Mouse (Mus musculus) limb, embryonic 10.5 days (tissue): ENCODE data around the gene Ccdc60. TPM values are rescaled to one million over a fixed set of nuclear protein-coding genes. Genes with fewer than 3 reads are reported as not detected.

Experiments
- DNase-seq: peaks from one replicate; pipeline ENCODE4 v3.0.0-alpha.2; 2017; ENCODE audit warnings: low spot score
- H3K27ac ChIP-seq: fragments of 300-500 bp; sonication (generic); 2 replicates; pipeline ENCODE4 v1.5.1; 2016; ENCODE audit warnings: mild to moderate bottlenecking
- H3K27me3 ChIP-seq: fragments of 300-500 bp; sonication (generic); 2 replicates; pipeline ENCODE4 v1.6.1; 2016; ENCODE audit warnings: low read depth, mild to moderate bottlenecking; ENCODE audit not compliant: poor library complexity, severe bottlenecking
- H3K36me3 ChIP-seq: fragments of 300-500 bp; sonication (generic); 2 replicates; pipeline ENCODE4 v1.6.1; 2016; ENCODE audit warnings: mild to moderate bottlenecking, moderate library complexity
- H3K4me1 ChIP-seq: fragments of 300-500 bp; sonication (generic); 2 replicates; pipeline ENCODE4 v1.6.1; 2016
- H3K4me3 ChIP-seq: fragments of 300-500 bp; sonication (generic); 2 replicates; pipeline ENCODE4 v1.5.1; 2016; ENCODE audit warnings: mild to moderate bottlenecking, moderate library complexity
- H3K9me3 ChIP-seq: fragments of 300-500 bp; sonication (generic); replicated peaks from 2 replicates; pipeline ENCODE4 v1.6.1; 2016; ENCODE audit warnings: mild to moderate bottlenecking
- WGBS: fragments of 180-500 bp; shearing (Covaris S2); methylation state at CpG from one replicate; pipeline ENCODE4 v1.1.7; 2016; 5-methylcytosine and 5-hydroxymethylcytosine counted together
- polyA plus RNA-seq: library from polyadenylated mRNA; unstranded; fragments of >200 nt; fragmentation: Nextera tagmentation; extraction: Ambion mirVana; gene quantifications from 2 replicates; pipeline ENCODE4 v1.2.1, GENCODE M21; 2016

Gene Ccdc60
- polyA plus RNA-seq, 1 experiment from 2014 or later, result 1.1 TPM

DNA sequence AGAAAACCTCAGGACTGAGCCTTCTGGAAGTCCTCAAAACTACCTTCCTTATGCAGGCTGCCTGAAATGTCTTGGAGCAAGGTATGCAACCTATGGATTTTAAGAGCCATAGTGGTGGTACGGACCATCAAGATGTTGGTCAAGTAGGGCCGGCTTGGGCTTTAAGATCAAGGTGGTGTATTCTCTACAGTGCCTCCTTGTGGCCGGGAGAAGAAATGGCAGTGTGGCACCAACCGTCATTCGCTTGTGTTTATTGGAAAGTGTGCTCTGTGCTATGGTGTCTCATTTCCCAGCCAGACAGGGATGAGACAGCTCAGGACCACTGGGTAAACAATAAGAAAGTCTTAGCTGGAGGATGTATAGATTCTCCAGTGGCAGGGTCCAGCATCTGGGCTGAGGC, 76.1 kb downstream of the Ccdc60 start:
- H3K4me3 ChIP-seq, result no peak overlapping the region
- H3K4me1 ChIP-seq, result peaks cover 14% of the 10 kb centered on the region
- H3K27me3 ChIP-seq, result no peaks in the 10 kb centered on the region
- H3K36me3 ChIP-seq, result no peaks in the 10 kb centered on the region
- H3K9me3 ChIP-seq, result no peaks in the 10 kb centered on the region
- H3K27ac ChIP-seq, result no peak overlapping the region
- WGBS, result 68% methylated on average over 5 of the region's 5 CpGs
- no peak for DNase-seq

DNA sequence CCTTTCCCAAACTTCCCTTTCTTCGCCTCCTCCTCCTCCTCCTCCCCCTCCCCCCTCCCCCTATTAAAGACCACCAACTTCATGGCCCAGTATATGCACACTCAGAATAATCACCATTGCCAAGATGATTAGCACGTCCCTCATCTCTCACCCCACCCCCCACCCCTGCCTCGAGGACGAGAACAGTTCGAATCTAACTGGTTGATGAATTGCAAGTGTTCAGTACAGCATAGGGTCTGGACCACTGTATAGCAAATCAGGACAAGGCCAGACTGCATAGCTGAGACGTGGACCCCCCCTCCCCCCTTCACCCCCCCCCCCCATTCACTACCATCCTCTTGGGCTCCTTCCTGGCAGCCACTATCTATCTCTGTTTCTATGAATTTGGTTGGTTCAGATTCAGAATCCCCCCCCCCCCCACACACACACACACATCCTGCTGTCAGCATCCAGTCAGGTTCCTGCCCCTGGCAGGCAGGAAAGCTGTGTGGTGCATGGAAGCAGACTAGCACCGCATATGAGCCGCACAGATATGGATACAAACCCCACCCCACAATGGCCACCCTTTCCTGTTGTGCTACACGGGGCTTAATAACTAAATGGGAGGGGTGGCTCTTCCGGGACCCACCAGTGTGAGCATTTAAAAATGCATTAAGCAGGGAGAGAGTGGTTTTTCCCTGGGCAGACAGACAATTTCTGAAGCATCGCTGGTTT, 79.2 kb downstream of the Ccdc60 start:
- no peaks in the 10 kb centered on the region for H3K9me3 ChIP-seq
- no peaks in the 10 kb centered on the region for H3K27me3 ChIP-seq
- H3K27ac ChIP-seq, result no peak overlapping the region
- H3K4me3 ChIP-seq, result no peak overlapping the region
- H3K36me3 ChIP-seq, result no peaks in the 10 kb centered on the region
- DNase-seq, result no peak
- peaks cover 18% of the 10 kb centered on the region for H3K4me1 ChIP-seq
- WGBS, result 78% methylated on average over 11 of the region's 11 CpGs

DNA sequence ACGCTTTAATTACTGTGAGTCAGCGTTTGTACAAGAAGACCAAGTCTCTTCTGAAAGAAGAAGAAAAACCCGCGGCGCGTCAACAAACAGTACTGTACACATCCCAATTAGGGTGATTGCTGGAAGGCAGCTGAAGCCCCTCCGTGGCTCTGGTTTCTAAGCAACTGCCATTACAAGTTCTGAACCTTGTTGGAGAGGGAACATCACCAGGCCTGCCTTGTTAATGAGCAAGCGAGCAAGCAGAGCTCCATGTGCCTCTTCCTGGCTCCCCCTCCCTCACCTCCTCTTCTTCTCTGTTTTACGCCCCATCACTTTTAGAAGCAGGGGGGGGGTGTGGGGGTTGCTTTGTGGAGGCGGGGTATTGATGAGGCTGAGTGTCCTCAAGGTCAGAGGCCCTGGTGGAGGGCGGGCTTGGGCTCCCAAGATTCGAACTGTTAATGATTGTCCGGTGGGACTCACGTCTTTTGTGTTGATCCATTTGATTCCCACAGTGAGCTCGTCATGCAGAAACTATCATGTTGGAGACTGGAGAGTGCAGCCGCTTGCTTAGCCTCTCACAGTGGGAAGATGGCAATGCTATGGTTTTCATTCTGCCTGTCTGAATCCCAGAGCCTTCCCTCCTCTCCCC, 79.9 kb downstream of the Ccdc60 start:
- Histone ChIP-seq H3K27ac (no peak overlapping the region), H3K9me3 (no peaks in the 10 kb centered on the region), H3K4me1 (peaks cover 18% of the 10 kb centered on the region), H3K27me3 (no peaks in the 10 kb centered on the region), H3K4me3 (no peak overlapping the region), H3K36me3 (no peaks in the 10 kb centered on the region)
- DNase-seq, result no peak
- WGBS, result 59% methylated on average over 16 of the region's 16 CpGs

DNA sequence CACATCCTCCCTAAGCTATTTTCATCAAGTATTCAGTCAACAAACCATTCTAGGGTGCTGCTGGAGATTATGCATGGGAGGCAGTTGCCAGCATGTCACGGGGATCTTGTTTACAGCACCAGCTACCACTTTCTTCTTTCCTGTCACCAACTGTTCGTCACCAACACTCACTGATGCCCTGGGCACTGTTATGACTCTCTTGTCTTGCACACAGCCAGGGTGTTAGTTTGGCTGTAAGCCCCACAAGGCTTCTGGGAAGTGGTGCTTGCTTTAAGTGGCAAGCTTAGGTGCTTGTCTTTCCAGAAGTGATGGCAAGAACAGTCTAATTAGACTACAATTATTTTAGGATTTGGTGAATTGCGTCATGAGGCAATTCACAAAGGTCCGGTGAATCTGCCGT, 86.1 kb downstream of the Ccdc60 start:
- peaks cover 4% of the 10 kb centered on the region; the same call in 1 of the 2 replicates for H3K4me1 ChIP-seq
- H3K27ac ChIP-seq, result no peak overlapping the region
- DNase-seq, result no peak
- no peak overlapping the region for H3K4me3 ChIP-seq
- H3K27me3 ChIP-seq, result no peaks in the 10 kb centered on the region
- H3K36me3 ChIP-seq, result no peaks in the 10 kb centered on the region
- 77% methylated on average over 5 of the region's 5 CpGs for WGBS
- H3K9me3 ChIP-seq, result no peaks in the 10 kb centered on the region

DNA sequence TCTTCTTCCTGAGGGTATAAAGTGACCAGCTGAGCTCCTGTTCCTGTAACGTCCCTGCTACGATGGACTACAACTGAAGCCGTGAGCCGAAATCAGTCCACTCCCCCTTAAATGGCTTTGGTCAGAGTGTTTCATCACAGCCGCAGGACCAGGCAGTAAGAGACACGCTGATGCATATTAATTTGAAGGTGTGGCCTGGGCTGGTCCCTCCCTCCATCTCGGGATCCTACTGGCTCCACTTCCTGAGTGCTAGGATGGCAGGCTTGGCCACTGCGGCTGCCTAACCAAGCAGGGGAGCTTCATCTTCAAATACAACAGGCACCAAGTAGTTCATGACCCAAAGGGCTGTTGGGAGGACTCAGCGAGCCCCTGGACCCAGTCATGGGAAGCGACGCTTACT, 94.3 kb downstream of the Ccdc60 start:
- WGBS, result 43% methylated on average over 11 of the region's 11 CpGs
- Histone ChIP-seq H3K27ac (no peak overlapping the region), H3K4me1 (peaks cover 11% of the 10 kb centered on the region; the same call in 1 of the 2 replicates), H3K9me3 (no peaks in the 10 kb centered on the region), H3K27me3 (peaks cover 19% of the 10 kb centered on the region), H3K4me3 (peak overlapping the region; percentile 17; the same call in 1 of the 2 replicates), H3K36me3 (no peaks in the 10 kb centered on the region)
- no peak for DNase-seq

DNA sequence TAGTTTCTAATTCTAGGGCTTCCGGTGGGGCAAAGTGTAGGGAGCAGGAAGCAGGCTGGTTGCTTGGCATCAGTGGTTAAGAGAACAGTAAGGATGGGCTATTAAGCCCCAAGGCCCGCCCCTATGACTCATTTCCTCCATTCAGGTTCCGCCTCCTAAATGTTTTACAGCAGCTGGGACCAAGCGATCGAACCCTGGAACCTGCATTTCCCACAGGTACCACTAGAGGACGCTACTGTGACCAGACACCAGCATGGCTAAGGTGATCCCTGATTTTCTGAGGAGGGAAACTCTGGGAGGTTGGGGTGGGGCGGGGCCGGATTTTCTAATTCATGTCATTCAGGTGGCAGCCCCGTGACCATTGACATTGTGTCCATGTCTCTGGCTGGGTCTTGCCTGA, 96.1 kb downstream of the Ccdc60 start:
- H3K9me3 ChIP-seq, result no peaks in the 10 kb centered on the region
- H3K36me3 ChIP-seq, result no peaks in the 10 kb centered on the region
- no peak for DNase-seq
- peaks cover 11% of the 10 kb centered on the region; the same call in 1 of the 2 replicates for H3K4me1 ChIP-seq
- H3K27me3 ChIP-seq, result peaks cover 19% of the 10 kb centered on the region
- 69% methylated on average over 9 of the region's 9 CpGs for WGBS
- H3K27ac ChIP-seq, result no peak overlapping the region
- H3K4me3 ChIP-seq, result no peak overlapping the region

DNA sequence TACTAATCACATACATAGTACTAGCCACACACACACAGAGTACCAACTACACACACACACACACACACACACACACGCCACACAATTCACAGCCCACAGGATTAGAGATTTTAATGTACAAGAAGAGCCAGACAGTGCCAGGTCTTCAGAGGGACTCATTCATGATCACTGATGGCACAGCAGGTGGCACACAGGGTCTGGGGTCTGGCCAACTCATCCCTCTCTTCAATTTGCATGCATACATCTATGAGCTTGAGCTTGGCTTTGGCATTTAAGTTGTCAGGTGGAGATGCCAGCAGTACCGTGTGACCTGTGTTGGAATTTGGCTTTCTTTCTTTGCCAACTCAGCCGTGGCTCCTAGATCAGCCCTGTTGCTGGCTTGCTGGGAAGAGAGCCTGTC, 97.2 kb downstream of the Ccdc60 start:
- no peak overlapping the region for H3K4me3 ChIP-seq
- WGBS, result 91% methylated on average over 3 of the region's 3 CpGs
- peaks cover 11% of the 10 kb centered on the region; the same call in 1 of the 2 replicates for H3K4me1 ChIP-seq
- H3K27ac ChIP-seq, result no peak overlapping the region
- no peaks in the 10 kb centered on the region for H3K9me3 ChIP-seq
- no peaks in the 10 kb centered on the region for H3K36me3 ChIP-seq
- DNase-seq, result no peak
- peaks cover 19% of the 10 kb centered on the region for H3K27me3 ChIP-seq

DNA sequence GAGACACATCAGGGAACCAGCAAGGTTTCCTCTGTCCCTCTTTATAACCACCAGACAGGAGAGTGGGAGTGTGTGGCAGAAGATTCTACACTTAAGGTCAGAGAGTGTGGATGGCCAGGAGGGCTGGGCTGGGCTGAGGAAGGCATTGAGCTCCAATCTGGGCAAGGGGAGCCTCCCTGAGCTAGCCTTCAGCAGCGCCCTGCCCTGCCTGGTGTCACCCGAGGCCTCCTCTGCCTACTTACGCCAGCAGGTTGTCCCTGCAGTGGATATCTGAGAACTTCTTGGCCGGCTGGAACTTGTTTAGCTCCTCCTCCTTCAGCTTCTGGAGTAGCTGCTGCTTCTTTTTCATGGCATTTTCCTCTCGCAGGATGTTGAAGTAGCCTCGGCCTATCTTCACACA, 99.0 kb downstream of the Ccdc60 start:
- H3K4me3 ChIP-seq, result no peak overlapping the region
- peaks cover 19% of the 10 kb centered on the region for H3K27me3 ChIP-seq
- H3K27ac ChIP-seq, result no peak overlapping the region
- no peak for DNase-seq
- H3K9me3 ChIP-seq, result no peaks in the 10 kb centered on the region
- 24% methylated on average over 6 of the region's 6 CpGs for WGBS
- H3K4me1 ChIP-seq, result peaks cover 11% of the 10 kb centered on the region; the same call in 1 of the 2 replicates
- no peaks in the 10 kb centered on the region for H3K36me3 ChIP-seq

DNA sequence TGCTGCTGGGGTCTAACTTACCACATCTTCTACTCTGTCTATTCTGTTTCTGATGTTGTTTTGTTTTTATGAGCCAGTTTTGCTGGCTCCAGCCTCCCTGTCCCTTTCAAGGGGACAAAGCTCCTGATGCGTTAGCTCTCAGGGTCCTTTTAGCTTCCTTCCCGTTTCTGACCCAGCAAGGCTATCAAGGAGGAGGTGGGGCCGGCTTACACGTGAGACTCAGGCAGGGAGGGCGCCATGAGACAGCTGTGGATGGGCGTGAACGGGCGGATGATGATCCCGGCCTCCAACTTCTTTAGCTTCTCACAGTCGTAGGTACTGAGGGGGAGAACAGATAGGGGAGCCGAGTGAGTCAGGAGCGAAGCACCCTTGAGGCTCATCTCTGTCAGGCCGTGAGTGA, 108.2 kb downstream of the Ccdc60 start:
- 16% methylated on average over 13 of the region's 13 CpGs for WGBS
- Histone ChIP-seq H3K9me3 (no peaks in the 10 kb centered on the region), H3K27me3 (no peaks in the 10 kb centered on the region), H3K4me1 (peaks cover 12% of the 10 kb centered on the region), H3K4me3 (no peak overlapping the region), H3K36me3 (no peaks in the 10 kb centered on the region), H3K27ac (no peak overlapping the region)
- DNase-seq, result peak; percentile 35

DNA sequence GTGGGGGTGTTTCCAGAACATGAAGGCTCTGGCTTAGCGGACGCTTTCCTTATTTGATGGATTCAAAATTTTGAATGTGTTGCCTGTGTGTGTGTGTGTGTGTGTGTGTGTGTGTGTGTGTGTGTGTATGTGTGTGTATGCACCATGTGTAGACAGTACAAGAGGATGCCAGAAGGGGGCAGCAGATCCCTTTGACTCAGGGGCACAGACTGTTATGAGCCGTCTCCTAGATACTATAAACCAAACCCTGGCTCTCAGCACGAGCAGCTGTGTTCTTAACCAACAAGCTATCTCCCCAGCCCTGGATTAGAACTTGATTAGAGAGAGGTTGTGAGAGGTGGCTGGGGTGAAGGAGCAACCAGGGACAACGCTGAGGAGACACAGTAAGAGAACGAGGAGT, 117.1 kb downstream of the Ccdc60 start:
- no peak for DNase-seq
- Histone ChIP-seq H3K4me3 (no peak overlapping the region), H3K27me3 (no peaks in the 10 kb centered on the region), H3K27ac (no peak overlapping the region), H3K4me1 (peaks cover 4% of the 10 kb centered on the region; the same call in 1 of the 2 replicates), H3K9me3 (no peaks in the 10 kb centered on the region), H3K36me3 (no peaks in the 10 kb centered on the region)
- 95% methylated on average over 6 of the region's 6 CpGs for WGBS

DNA sequence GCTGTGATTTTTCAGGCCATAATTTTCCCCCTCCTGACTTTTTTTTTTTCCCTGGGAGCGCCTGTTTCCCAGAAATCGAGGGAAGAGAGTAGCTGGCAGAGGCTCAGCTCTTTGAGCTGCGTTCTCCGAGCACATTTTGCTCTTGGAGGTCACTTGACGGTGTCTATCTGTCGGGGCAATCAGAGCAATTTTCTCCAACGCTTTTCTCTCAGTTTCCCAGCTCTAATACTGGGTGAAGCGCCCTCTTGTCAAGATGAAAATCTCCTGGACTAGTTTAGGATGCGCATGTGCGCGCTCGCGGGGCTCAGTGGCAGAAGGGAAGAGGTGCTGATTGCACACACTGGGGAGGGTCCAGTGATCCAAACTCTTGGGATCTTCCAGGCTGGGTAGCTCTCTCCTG, 121.8 kb downstream of the Ccdc60 start:
- Histone ChIP-seq H3K27me3 (no peaks in the 10 kb centered on the region), H3K27ac (no peak overlapping the region), H3K4me3 (no peak overlapping the region), H3K9me3 (no peaks in the 10 kb centered on the region), H3K36me3 (no peaks in the 10 kb centered on the region), H3K4me1 (no peaks in the 10 kb centered on the region)
- DNase-seq, result no peak
- WGBS, result 78% methylated on average over 13 of the region's 13 CpGs

DNA sequence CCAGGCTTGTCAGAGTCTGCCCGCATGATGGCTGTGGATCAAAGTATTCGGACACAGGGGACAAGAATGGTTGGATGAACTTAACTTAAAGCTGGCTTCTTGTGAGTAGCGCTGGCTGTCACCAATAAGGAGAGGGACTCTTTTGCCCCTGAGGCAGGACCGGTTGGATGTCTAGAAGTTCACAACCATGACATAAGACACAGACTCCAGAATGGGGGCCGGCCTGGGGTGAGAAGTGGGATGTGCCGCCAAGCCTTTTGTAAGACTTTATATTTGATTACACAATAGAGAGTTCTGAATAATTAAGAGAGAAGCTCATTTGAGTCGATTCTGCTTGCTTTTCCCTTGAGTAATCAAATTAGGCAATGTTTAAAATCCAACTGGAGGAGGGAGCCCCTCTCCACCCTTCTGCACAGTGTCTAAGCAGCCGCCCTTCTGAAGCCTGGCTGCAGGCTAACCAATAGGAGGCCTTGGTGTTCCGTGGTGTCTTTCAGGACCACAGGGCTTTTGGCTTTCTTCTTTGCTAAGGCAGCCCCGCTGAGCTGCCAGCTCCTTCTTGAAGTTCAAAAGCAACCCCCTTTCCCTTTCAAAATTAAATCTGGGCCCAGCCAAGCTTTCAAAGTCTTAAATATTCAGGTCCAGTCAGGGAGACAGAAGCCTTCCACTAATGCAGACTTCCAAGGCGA, 123.4 kb downstream of the Ccdc60 start:
- DNase-seq, result no peak
- 71% methylated on average over 11 of the region's 11 CpGs for WGBS
- Histone ChIP-seq H3K27ac (no peak overlapping the region), H3K4me1 (no peaks in the 10 kb centered on the region), H3K9me3 (no peaks in the 10 kb centered on the region), H3K4me3 (no peak overlapping the region), H3K36me3 (no peaks in the 10 kb centered on the region), H3K27me3 (no peaks in the 10 kb centered on the region)

DNA sequence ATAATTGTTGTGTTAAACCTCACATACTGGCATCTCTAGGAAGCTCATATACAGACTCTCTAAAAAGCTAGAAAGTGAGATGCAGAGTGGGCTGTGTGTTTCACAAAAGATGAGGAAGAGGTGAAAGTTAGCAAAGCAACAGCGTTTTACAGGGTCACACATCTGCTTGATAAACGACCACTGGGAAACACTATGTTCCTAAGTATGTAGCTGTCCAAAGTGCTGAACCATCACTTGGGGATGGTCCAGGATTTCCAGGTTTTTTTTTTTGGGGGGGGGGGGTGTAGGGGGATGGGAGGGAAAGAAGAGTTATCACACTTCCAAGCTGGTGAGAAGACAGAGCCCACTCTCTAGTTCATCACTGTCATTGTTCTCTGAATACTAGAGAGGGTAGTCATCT, 134.0 kb downstream of the Ccdc60 start:
- DNase-seq, result no peak
- Histone ChIP-seq H3K27ac (no peak overlapping the region), H3K4me3 (no peak overlapping the region), H3K4me1 (peaks cover 2% of the 10 kb centered on the region; the same call in 1 of the 2 replicates), H3K9me3 (no peaks in the 10 kb centered on the region), H3K27me3 (no peaks in the 10 kb centered on the region), H3K36me3 (no peaks in the 10 kb centered on the region)
- WGBS, result 21% methylated on average over 2 of the region's 2 CpGs
